Mouse (Mus musculus) adrenal gland, postnatal 10 days (tissue): ENCODE data around the gene Lrrc4c. TPM values are rescaled to one million over a fixed set of nuclear protein-coding genes. Genes with fewer than 3 reads are reported as not detected.
A peak's percentile ranks its signal among the peaks of the same experiment; 100 is the strongest.

Source experiments
- DNase-seq: peaks from one replicate; pipeline ENCODE4 v3.0.0; 2021; ENCODE audit warnings: mixed read lengths
- total RNA-seq, 2 experiments: library from RNA; stranded (reverse); gene quantifications; 2 replicates each; pipeline ENCODE4 v1.2.3; 2021

The Lrrc4c gene
- total RNA-seq, 2 experiments from 2014 or later = 3.1 to 4.0 TPM

- DNase-seq = no peak
Observed at GRCm38 (mm10) chr2:96876062-96876461, 558.1 kb downstream of the Lrrc4c start.

- no peak for DNase-seq
Observed at GRCm38 (mm10) chr2:96949531-96949930, 631.6 kb downstream of the Lrrc4c start.

GRCm38 (mm10) chr2:96999521-96999920 is 681.6 kb downstream of the Lrrc4c start:
- DNase-seq = no peak

GRCm38 (mm10) chr2:97018319-97018718 is 700.4 kb downstream of the Lrrc4c start:
- DNase-seq = no peak

- no peak for DNase-seq
Observed at GRCm38 (mm10) chr2:97026991-97027390, 709.0 kb downstream of the Lrrc4c start.

GRCm38 (mm10) chr2:97027585-97027984 is 709.6 kb downstream of the Lrrc4c start:
- no peak for DNase-seq

- DNase-seq = no peak
Observed at GRCm38 (mm10) chr2:97036401-97036800, 718.4 kb downstream of the Lrrc4c start.

- no peak for DNase-seq
Observed at GRCm38 (mm10) chr2:97037024-97037814, 719.2 kb downstream of the Lrrc4c start.

- DNase-seq = no peak
Observed at GRCm38 (mm10) chr2:97044016-97044415, 726.0 kb downstream of the Lrrc4c start.

GRCm38 (mm10) chr2:97045628-97046027 is 727.7 kb downstream of the Lrrc4c start:
- no peak for DNase-seq

GRCm38 (mm10) chr2:97080156-97080555 is 762.2 kb downstream of the Lrrc4c start:
- DNase-seq = no peak

GRCm38 (mm10) chr2:97097965-97098364 is 780.0 kb downstream of the Lrrc4c start:
- DNase-seq = no peak

- DNase-seq = no peak
Observed at GRCm38 (mm10) chr2:97103398-97104162, 785.6 kb downstream of the Lrrc4c start.

- no peak for DNase-seq
Observed at GRCm38 (mm10) chr2:97124246-97124645, 806.3 kb downstream of the Lrrc4c start.

- DNase-seq = no peak
Observed at GRCm38 (mm10) chr2:97138454-97138853, 820.5 kb downstream of the Lrrc4c start.

- DNase-seq = no peak
Observed at GRCm38 (mm10) chr2:97151626-97152194, 833.7 kb downstream of the Lrrc4c start.

GRCm38 (mm10) chr2:97165745-97166144 is 847.8 kb downstream of the Lrrc4c start:
- DNase-seq = no peak

GRCm38 (mm10) chr2:97178399-97178798 is 860.4 kb downstream of the Lrrc4c start:
- no peak for DNase-seq

GRCm38 (mm10) chr2:97196968-97197606 is 879.1 kb downstream of the Lrrc4c start:
- DNase-seq = no peak

GRCm38 (mm10) chr2:97232966-97233365 is 915.0 kb downstream of the Lrrc4c start:
- peak; percentile 2 for DNase-seq

GRCm38 (mm10) chr2:97234074-97234473 is 916.1 kb downstream of the Lrrc4c start:
- peak; percentile 3 for DNase-seq

- no peak for DNase-seq
Observed at GRCm38 (mm10) chr2:97274651-97275050, 956.7 kb downstream of the Lrrc4c start.

GRCm38 (mm10) chr2:97284986-97285385 is 967.0 kb downstream of the Lrrc4c start:
- DNase-seq = no peak
